Mouse (Mus musculus): Measurements from ENCODE around the gene Nppc. TPM values are rescaled to one million over a fixed set of nuclear protein-coding genes. Genes with fewer than 3 reads are reported as not detected.
A peak's percentile ranks its signal among the peaks of the same experiment; 100 is the strongest.

The Nppc gene
- polyA plus RNA-seq, 1 experiment = 6.3 TPM

DNA sequence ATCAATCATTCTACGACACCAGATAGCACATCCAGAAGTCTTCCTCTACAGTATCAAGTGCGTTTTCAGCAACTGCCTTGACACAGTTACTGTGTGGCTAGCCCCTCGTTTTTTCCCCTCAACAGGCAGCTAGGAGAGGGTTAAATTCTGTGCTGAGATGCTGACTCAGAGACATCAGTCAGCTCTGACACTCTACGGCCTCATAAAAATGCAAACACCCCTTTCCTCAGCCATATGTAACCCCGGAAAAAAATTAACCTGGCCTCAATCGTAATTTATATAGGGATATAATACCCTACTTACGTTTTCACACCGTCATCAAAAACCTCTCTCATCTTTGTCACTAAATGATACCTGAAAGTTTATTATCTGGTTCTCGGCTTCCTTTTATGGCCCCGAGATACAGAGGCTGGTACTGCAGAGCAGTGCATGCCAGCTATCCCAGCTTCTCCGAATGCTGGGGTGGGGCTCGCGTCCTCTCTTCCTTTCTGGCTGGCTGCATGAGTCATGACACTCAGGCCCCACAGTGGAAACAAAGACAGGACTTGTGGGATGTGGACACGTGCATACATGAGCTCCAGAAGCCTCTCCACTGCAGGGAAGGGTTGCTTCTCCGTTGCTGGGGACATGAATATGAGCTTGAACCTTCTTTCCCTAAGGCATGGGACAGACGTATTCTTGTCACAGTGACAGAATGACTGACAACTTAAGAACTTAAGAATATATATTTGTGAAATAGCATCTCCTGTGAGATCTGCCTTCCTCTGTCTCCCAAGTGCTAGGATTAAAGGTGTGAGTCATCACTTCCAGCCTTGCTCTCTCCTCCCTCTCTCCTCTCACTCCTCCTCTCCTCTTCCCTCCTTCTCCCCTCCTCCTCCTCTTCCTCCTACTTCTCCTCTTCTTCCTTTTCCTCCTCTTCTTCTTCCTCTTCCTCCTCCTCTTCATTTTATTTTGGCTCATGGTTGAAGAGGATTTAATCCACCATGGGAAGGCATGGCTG lies 47.1 kb downstream of the Nppc start:
- TF ChIP-seq POLR2A (IDR thresholded peaks at IDR 0.05; ENCODE audit: borderline replicate concordance, extremely low read depth, insufficient read depth, insufficient read length, poor library complexity, severe bottlenecking) = no peak
- no peak for TF ChIP-seq CTCF (IDR thresholded peaks at IDR 0.05; ENCODE audit: borderline replicate concordance, extremely low read depth, insufficient read depth, insufficient read length)
- DNase-seq (ENCODE audit: low read depth) = no peak

DNA sequence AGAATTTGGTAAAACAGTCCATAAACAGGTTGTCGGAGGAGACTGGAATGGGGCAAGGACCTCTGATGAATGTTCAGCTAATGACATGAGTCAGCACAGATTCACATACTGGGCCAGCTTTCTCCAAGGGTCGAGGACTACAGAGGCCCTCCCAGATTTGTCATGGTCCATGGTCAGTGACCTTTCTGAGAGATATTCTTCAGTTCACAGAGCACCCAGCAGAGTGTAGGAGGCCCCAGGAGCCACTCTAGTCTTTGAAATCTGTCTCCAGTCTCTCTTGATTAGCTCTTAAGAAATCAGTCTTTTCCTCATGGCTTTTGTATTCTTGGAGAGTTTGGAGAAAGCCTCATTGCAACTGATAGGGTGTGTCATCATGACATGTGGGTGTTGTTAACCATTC lies 48.1 kb downstream of the Nppc start:
- no peak for DNase-seq (ENCODE audit: low read depth)
- no peak for TF ChIP-seq POLR2A (IDR thresholded peaks at IDR 0.05; ENCODE audit: borderline replicate concordance, extremely low read depth, insufficient read depth, insufficient read length, poor library complexity, severe bottlenecking)

DNA sequence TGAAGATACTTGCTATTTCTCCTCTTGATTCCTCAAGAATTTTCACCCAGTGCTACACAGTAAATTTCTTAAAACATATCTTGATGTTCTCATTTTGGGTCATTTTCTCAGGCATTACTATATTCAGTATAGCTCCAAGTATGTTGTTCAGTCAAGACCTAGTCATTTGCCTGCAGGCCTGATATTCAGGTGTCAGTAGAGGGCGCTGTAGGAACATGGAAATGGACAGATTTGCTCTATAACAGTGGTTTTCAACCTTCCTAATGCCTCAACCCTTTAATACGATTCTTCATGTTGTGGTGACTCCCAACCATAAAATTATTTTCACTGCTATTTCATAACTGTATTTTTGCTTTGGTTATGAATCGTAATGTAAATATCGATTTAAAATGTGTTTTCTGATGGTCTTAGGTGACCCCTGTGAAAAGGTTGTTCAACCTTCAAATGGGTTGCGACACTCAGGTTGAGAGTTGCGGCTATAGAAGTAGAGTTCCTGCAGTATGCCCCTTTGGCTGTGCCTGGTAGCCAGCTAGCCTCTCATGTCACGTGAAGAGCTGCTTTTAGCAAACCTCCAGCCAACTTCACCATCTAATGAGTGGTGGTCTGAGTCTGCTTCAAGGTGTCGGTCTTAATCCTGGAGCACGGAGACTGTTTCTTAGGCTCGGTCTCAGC lies 51.8 kb downstream of the Nppc start:
- DNase-seq (ENCODE audit: low read depth) = peak; percentile 86
- TF ChIP-seq CTCF (IDR thresholded peaks at IDR 0.05; ENCODE audit: borderline replicate concordance, extremely low read depth, insufficient read depth, insufficient read length) (peak; percentile 73; the same call in 1 of the 2 replicates), POLR2A (IDR thresholded peaks at IDR 0.05; ENCODE audit: borderline replicate concordance, extremely low read depth, insufficient read depth, insufficient read length, poor library complexity, severe bottlenecking) (no peak)

Other genes with a start within 250 kb of the Nppc start
- gene Nmur1, start 244.3 kb downstream of the Nppc start, polyA plus RNA-seq (2012; rRNA removed) = 0.09 and 0.11 TPM in 2 replicates
- not detected in 2 replicates for gene Tex44, start 244.2 kb downstream of the Nppc start, polyA plus RNA-seq (2012; rRNA removed)
- gene Ptma, start 143.8 kb downstream of the Nppc start, polyA plus RNA-seq (2012; rRNA removed) = 1,831 and 2,420 TPM in 2 replicates
- gene Pde6d, start 87.9 kb downstream of the Nppc start, polyA plus RNA-seq (2012; rRNA removed) = 82.9 and 89.6 TPM in 2 replicates
- gene Cops7b, start 87.7 kb downstream of the Nppc start, polyA plus RNA-seq (2012; rRNA removed) = 69.7 and 89.0 TPM in 2 replicates
- 37.4 and 39.5 TPM in 2 replicates for gene Dis3l2, start 33.2 kb upstream of the Nppc start, polyA plus RNA-seq (2012; rRNA removed)

Data from brain, embryonic 14.5 days (tissue).